In genomic region chr9:105774321-105774720, GRCm38 (mm10) we compare ENCODE assay signal across 9 mouse cellular contexts.
"Had no signal": no experiment of that assay in that cellular context is flagged by ENCODE, and none has a peak within 500 bp of the region (broad histone marks: within the 10 kb centered on the region; RNA-seq: fewer than 3 reads in every experiment).

No protein-coding gene starts in this region.

- H3K27me3 ChIP-seq: limb, embryonic 13.5 days; midbrain, embryonic 15.5 days had no signal

- H3K27ac ChIP-seq: limb, embryonic 13.5 days; liver, embryonic 14.5 days; midbrain, embryonic 15.5 days; stomach, postnatal 0 days had no signal

- H3K4me2 ChIP-seq: limb, embryonic 13.5 days; midbrain, embryonic 15.5 days had no signal

- H3K9me3 ChIP-seq: midbrain, embryonic 15.5 days had no signal

- ATAC-seq: intestine, embryonic 16.5 days had no signal

- H3K4me3 ChIP-seq: limb, embryonic 13.5 days; midbrain, embryonic 15.5 days had no signal

- DNase-seq: lung, adult 18-20 months; lung, postnatal 4 days; thymus, adult 18-20 months; thymus, postnatal 14 days had no signal

- H3K9ac ChIP-seq: limb, embryonic 13.5 days; liver, embryonic 14.5 days; midbrain, embryonic 15.5 days had no signal

- H3K36me3 ChIP-seq: limb, embryonic 13.5 days; midbrain, embryonic 15.5 days had no signal
